Mouse (Mus musculus) heart, postnatal 0 days (tissue): ENCODE results near the gene Smad5.

Source experiments
- CTCF ChIP-seq: IDR thresholded peaks from 2 replicates; pipeline ENCODE4 v1.5.1; 2016; ENCODE audit warnings: antibody characterized with exemption, control low read depth, low read depth
- EP300 ChIP-seq: IDR thresholded peaks from 2 replicates; pipeline ENCODE4 v1.6.1; 2016; ENCODE audit warnings: antibody characterized with exemption, low read depth

DNA sequence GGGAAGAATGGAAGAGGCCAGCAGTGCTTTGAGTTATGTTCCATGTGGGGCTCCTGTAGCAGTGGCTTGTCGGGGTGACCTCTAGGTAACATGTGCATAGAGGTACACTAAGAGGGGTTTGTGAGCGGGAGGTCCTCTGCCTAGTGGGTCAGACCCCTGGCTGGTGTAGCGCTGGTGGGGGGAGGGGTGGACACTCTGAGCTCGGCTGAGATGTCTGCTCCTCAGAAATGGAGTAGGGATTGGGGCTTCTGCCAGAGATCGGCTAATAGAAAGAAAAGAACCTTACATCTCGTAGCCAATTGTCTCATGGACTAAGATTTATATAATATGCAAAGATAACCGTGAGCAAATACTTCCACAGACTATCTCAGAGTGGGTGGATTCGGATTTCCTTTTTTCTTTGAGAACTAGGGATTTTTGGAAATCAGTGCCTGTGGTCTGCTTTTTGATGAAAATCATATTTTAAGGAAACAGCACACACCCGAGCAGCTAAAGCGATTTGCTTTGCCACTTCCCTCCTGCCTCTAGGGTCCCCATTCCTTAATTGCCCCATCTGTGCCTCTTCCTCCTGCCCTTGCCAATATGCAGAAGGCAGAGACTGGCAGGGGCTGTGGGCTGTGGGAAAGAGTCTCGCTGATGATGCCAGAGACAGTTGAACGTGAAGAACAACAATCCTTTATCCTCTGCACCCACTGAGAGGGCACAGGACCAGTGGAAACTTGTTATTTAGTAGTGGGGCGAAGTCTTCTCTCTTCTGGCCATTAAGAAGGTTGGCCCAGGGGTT, 59.8 kb downstream of the Smad5 start:
- TF ChIP-seq CTCF (no peak), EP300 (no peak)
